Mouse (Mus musculus) ES-Bruce4 (cell line): ENCODE results near the gene Syne1.

Experiments used
- CTCF ChIP-seq: IDR thresholded peaks from one replicate; pipeline ENCODE4 v1.8.1; 2011; ENCODE audit warnings: low read depth, low read length
- POLR2A ChIP-seq: IDR thresholded peaks from one replicate; pipeline ENCODE4 v1.8.1; 2011; ENCODE audit warnings: low read length; ENCODE audit not compliant: insufficient read depth

DNA sequence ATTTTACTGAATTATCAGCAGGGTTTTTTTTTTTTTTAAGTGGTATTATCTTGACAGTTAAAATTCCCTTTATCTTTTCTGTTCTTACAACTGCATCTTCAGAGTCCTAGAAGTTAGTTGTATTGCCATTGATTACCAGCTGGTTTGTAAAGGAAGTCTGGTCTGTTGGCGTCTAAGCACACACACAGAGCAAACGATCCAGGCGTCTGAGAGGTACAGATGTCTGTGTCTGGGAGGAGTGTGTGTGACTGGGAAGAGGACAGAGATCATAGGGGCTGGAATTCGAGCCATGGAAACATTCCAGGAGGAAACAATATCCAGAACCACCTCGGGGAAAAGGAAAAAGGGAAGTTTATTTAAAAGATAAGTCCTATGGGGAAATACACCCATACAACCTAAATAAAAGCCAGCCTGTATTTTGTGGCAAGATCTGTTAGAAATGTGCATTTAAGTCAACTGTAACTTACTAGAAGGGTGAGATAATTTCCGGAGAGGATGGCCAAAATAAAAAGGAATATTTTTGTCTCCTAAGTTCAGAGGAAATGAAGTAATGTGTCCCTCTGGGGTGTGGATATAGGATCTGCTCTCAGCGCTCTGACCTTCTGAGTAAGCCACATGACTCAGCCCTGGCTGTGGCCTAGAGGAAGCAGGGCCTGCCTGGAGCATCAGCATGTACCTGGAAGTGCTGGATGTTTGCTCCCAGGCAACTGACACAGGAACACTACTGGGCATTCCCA lies 343.2 kb downstream of the Syne1 start:
- no peak for TF ChIP-seq CTCF
- TF ChIP-seq POLR2A, result no peak
